Mouse (Mus musculus) intestine, embryonic 15.5 days (tissue): ENCODE data around the gene Cdkl2. TPM values are rescaled to one million over a fixed set of nuclear protein-coding genes. Genes with fewer than 3 reads are reported as not detected.

Experiments
- ATAC-seq: fragments of 200-750 bp; cut with Nextera tagmentation; 2 replicates; pipeline ENCODE4 v1.8.0; 2017; ENCODE audit warnings: moderate TSS enrichment, moderate library complexity
- H3K27ac ChIP-seq: fragments of 300-500 bp; sonication (generic); 2 replicates; pipeline ENCODE4 v1.5.1; 2015; ENCODE audit warnings: mild to moderate bottlenecking, inconsistent platforms
- H3K27me3 ChIP-seq: fragments of 300-500 bp; sonication (generic); replicated peaks from 2 replicates; pipeline ENCODE4 v1.6.1; 2015; ENCODE audit warnings: inconsistent platforms
- H3K36me3 ChIP-seq: fragments of 300-500 bp; sonication (generic); 2 replicates; pipeline ENCODE4 v1.6.1; 2015; ENCODE audit warnings: inconsistent platforms
- H3K4me1 ChIP-seq: fragments of 300-500 bp; sonication (generic); replicated peaks from 2 replicates; pipeline ENCODE4 v1.6.1; 2015; ENCODE audit warnings: inconsistent platforms
- H3K4me2 ChIP-seq: fragments of 300-500 bp; sonication (generic); replicated peaks from 2 replicates; pipeline ENCODE4 v1.6.1; 2015; ENCODE audit warnings: mild to moderate bottlenecking, inconsistent platforms
- H3K4me3 ChIP-seq: fragments of 300-500 bp; sonication (generic); replicated peaks from 2 replicates; pipeline ENCODE4 v1.5.1; 2015; ENCODE audit warnings: inconsistent platforms
- H3K9ac ChIP-seq: fragments of 300-500 bp; sonication (generic); 2 replicates; pipeline ENCODE4 v1.6.1; 2015; ENCODE audit warnings: inconsistent platforms
- H3K9me3 ChIP-seq: fragments of 300-500 bp; sonication (generic); 2 replicates; pipeline ENCODE4 v1.6.1; 2016; ENCODE audit warnings: inconsistent platforms
- WGBS: fragments of 180-500 bp; shearing (Covaris S2); methylation state at CpG from one replicate; pipeline ENCODE4 v1.1.7; 2015; 5-methylcytosine and 5-hydroxymethylcytosine counted together
- polyA plus RNA-seq: library from polyadenylated mRNA; unstranded; fragments of >200 nt; fragmentation: Nextera tagmentation; extraction: Ambion mirVana; gene quantifications from 2 replicates; pipeline ENCODE4 v1.2.1, GENCODE M21; 2015

Cdkl2 gene
- polyA plus RNA-seq, 1 experiment from 2014 or later = 2.8 TPM

- H3K27me3 ChIP-seq = no peaks in the 10 kb centered on the region
- under 1% methylated on average over 14 of the region's 14 CpGs for WGBS
- ATAC-seq = no peak; the same call in 1 of the 2 replicates
- H3K27ac ChIP-seq = peak overlapping the region; percentile 100
- no peaks in the 10 kb centered on the region for H3K9me3 ChIP-seq
- peaks cover 2% of the 10 kb centered on the region; the same call in 1 of the 2 replicates for H3K36me3 ChIP-seq
- H3K4me1 ChIP-seq = peaks cover 11% of the 10 kb centered on the region
- peak overlapping the region; percentile 81 for H3K9ac ChIP-seq
- H3K4me3 ChIP-seq = peak overlapping the region; percentile 73
- peak overlapping the region; percentile 56 for H3K4me2 ChIP-seq
Observed at GRCm38 (mm10) chr5:91962259-91962638, 81.4 kb downstream of the Cdkl2 start.

GRCm38 (mm10) chr5:91961370-91961769 lies 82.3 kb downstream of the Cdkl2 start:
- Histone ChIP-seq H3K4me1 (peaks cover 11% of the 10 kb centered on the region), H3K27ac (peak overlapping the region; percentile 6; the same call in 1 of the 2 replicates), H3K9me3 (no peaks in the 10 kb centered on the region), H3K36me3 (peaks cover 6% of the 10 kb centered on the region), H3K4me3 (peak overlapping the region; percentile 73), H3K9ac (no peak overlapping the region), H3K4me2 (peak overlapping the region; percentile 56), H3K27me3 (no peaks in the 10 kb centered on the region)
- WGBS = 63% methylated on average over 1 of the region's 1 CpGs
- peak; percentile 38 for ATAC-seq

GRCm38 (mm10) chr5:91960606-91961254 lies 83.0 kb downstream of the Cdkl2 start:
- Histone ChIP-seq H3K36me3 (peaks cover 6% of the 10 kb centered on the region), H3K27me3 (no peaks in the 10 kb centered on the region), H3K9ac (no peak overlapping the region), H3K27ac (peak overlapping the region; percentile 36; the same call in 1 of the 2 replicates), H3K4me1 (peaks cover 11% of the 10 kb centered on the region), H3K9me3 (no peaks in the 10 kb centered on the region), H3K4me2 (peak overlapping the region; percentile 56), H3K4me3 (0 out of 2 replicates have a peak overlapping the region, but pooled peaks have one; percentile 7)
- WGBS = 53% methylated on average over 3 of the region's 3 CpGs
- ATAC-seq = no peak

- ATAC-seq = no peak
- peaks cover 7% of the 10 kb centered on the region for H3K36me3 ChIP-seq
- H3K27me3 ChIP-seq = no peaks in the 10 kb centered on the region
- H3K4me1 ChIP-seq = peaks cover 11% of the 10 kb centered on the region
- no peak overlapping the region for H3K27ac ChIP-seq
- no peak overlapping the region for H3K4me3 ChIP-seq
- 82% methylated on average over 1 of the region's 1 CpGs for WGBS
- no peaks in the 10 kb centered on the region for H3K9me3 ChIP-seq
- H3K9ac ChIP-seq = no peak overlapping the region
- H3K4me2 ChIP-seq = no peak overlapping the region
Observed at GRCm38 (mm10) chr5:91959986-91960385, 83.7 kb downstream of the Cdkl2 start.

GRCm38 (mm10) chr5:91959096-91959495 lies 84.6 kb downstream of the Cdkl2 start:
- no peaks in the 10 kb centered on the region for H3K27me3 ChIP-seq
- H3K9ac ChIP-seq = no peak overlapping the region
- no peaks in the 10 kb centered on the region for H3K9me3 ChIP-seq
- peaks cover 11% of the 10 kb centered on the region for H3K36me3 ChIP-seq
- no peak for ATAC-seq
- 58% methylated on average over 1 of the region's 1 CpGs for WGBS
- peaks cover 11% of the 10 kb centered on the region for H3K4me1 ChIP-seq
- H3K4me2 ChIP-seq = no peak overlapping the region
- no peak overlapping the region for H3K4me3 ChIP-seq
- H3K27ac ChIP-seq = no peak overlapping the region

GRCm38 (mm10) chr5:91956991-91957760 lies 86.5 kb downstream of the Cdkl2 start:
- H3K4me3 ChIP-seq = no peak overlapping the region
- H3K4me1 ChIP-seq = peaks cover 11% of the 10 kb centered on the region
- no peak overlapping the region for H3K27ac ChIP-seq
- WGBS = 87% methylated on average over 3 of the region's 3 CpGs
- no peak overlapping the region for H3K9ac ChIP-seq
- H3K4me2 ChIP-seq = no peak overlapping the region
- ATAC-seq = no peak
- H3K27me3 ChIP-seq = no peaks in the 10 kb centered on the region
- no peaks in the 10 kb centered on the region for H3K9me3 ChIP-seq
- peaks cover 11% of the 10 kb centered on the region for H3K36me3 ChIP-seq

Other genes with a start within 250 kb of the Cdkl2 start
- gene Rchy1, start 80.8 kb downstream of the Cdkl2 start, polyA plus RNA-seq = 74.1 and 80.7 TPM in 2 replicates
- not detected in 2 replicates for gene Odaph, start 56.4 kb downstream of the Cdkl2 start, polyA plus RNA-seq
- gene G3bp2, start 39.8 kb upstream of the Cdkl2 start, polyA plus RNA-seq = 162 and 195 TPM in 2 replicates
- 42.4 and 45.9 TPM in 2 replicates for gene Uso1, start 94.1 kb upstream of the Cdkl2 start, polyA plus RNA-seq
- gene U90926, start 171.5 kb upstream of the Cdkl2 start, polyA plus RNA-seq = not detected in 2 replicates
- gene Ppef2, start 212.4 kb upstream of the Cdkl2 start, polyA plus RNA-seq = 0.39 and 0.59 TPM in 2 replicates
- gene Naaa, start 234.3 kb upstream of the Cdkl2 start, polyA plus RNA-seq = 24.2 and 26.8 TPM in 2 replicates